Mouse (Mus musculus): ENCODE results near the gene Cd200r3. TPM values are rescaled to one million over a fixed set of nuclear protein-coding genes. Genes with fewer than 3 reads are reported as not detected.

The Cd200r3 gene
- polyA plus RNA-seq, 1 experiment from 2014 or later, result 0.61 TPM

DNA sequence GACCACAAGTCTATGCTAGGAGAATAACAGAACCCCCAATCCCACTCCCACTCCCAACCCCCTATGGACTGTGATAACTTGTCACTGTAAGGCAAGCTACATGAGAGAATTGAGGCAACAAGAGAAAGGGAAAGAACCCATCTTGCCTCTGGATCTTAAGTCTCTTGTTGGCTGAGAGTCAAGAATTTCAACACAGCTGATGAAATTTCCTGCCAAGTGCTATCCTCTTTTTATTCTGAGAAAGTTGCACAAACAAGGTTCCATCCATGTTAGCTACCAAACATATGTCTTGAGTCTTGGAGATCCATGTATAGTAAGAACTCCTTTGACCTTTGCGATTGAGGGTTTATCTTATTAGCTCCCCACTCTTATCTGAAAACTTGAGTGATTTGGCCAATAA, 86.0 kb downstream of the Cd200r3 start:
- no peaks in the 10 kb centered on the region for H3K36me3 ChIP-seq (ENCODE audit: control insufficient read depth, insufficient read depth, low read length)
- no peak for ATAC-seq (ENCODE audit: low FRiP score, low TSS enrichment)
- TF ChIP-seq CTCF (IDR thresholded peaks at IDR 0.05; ENCODE audit: low read depth), result no peak
- TF ChIP-seq EP300 (optimal IDR thresholded peaks at IDR 0.05), result no peak
- H3K27me3 ChIP-seq (ENCODE audit: control insufficient read depth, insufficient read depth, low read length), result no peaks in the 10 kb centered on the region
- 62% methylated on average over 1 of the region's 1 CpGs for WGBS
- H3K4me1 ChIP-seq (replicated peaks; ENCODE audit: control insufficient read depth, insufficient read depth), result no peaks in the 10 kb centered on the region
- H3K4me3 ChIP-seq (ENCODE audit: low read depth, low read length), result no peak overlapping the region
- no peak overlapping the region for H3K27ac ChIP-seq (replicated peaks)
- no peaks in the 10 kb centered on the region for H3K9me3 ChIP-seq (ENCODE audit: control insufficient read depth, low read length)
- H3K4me2 ChIP-seq (replicated peaks; ENCODE audit: low read depth), result no peak overlapping the region
- no peak overlapping the region for H3K9ac ChIP-seq (ENCODE audit: low read length)
- no peak for DNase-seq (ENCODE audit: low spot score)

DNA sequence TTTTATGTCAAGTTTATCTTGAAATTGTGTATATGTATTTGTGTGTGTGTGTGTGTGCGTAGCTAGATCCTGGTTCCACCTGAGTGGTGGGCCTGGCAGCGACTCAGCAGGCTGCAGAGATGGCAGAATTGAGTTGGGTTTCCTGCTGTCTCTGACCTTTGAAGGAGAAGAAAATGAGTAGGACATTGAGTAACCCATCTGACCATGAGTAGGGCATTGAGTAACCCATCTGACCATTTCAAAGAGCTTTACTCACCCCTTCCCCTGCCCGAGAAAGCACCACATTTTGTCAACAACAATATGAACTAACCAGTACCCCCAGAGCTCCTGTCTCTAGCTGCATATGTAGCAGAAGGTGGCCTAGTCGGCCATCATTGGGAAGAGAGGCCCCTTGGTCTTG, 86.6 kb downstream of the Cd200r3 start:
- Histone ChIP-seq H3K27ac (replicated peaks) (no peak overlapping the region), H3K27me3 (ENCODE audit: control insufficient read depth, insufficient read depth, low read length) (no peaks in the 10 kb centered on the region), H3K4me2 (replicated peaks; ENCODE audit: low read depth) (no peak overlapping the region), H3K4me3 (ENCODE audit: low read depth, low read length) (no peak overlapping the region), H3K9me3 (ENCODE audit: control insufficient read depth, low read length) (no peaks in the 10 kb centered on the region), H3K36me3 (ENCODE audit: control insufficient read depth, insufficient read depth, low read length) (no peaks in the 10 kb centered on the region), H3K4me1 (replicated peaks; ENCODE audit: control insufficient read depth, insufficient read depth) (no peaks in the 10 kb centered on the region), H3K9ac (ENCODE audit: low read length) (no peak overlapping the region)
- ATAC-seq (ENCODE audit: low FRiP score, low TSS enrichment) (no peak), DNase-seq (ENCODE audit: low spot score) (no peak)
- WGBS, result 81% methylated on average over 4 of the region's 4 CpGs
- TF ChIP-seq CTCF (IDR thresholded peaks at IDR 0.05; ENCODE audit: low read depth), result no peak
- no peak for TF ChIP-seq EP300 (optimal IDR thresholded peaks at IDR 0.05)

DNA sequence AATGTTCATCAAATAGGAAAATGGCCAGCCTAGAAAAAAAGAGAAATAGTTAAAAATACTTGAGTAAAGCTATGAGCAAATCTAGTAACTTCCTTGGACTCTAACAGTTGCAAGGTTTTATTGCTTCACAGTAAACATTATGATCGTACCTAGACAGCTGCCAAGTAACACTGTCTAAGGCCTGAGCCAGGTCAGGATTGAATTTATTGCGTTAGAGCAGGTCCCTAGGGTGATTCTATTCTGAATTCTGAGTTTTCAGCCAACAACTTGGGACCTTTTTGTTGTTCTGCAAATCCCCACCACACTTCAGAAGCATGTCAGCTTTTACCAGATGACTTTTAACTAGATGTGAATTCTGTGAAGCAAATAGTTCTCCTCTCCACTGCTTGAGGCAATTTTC, 87.3 kb downstream of the Cd200r3 start:
- no peaks in the 10 kb centered on the region for H3K36me3 ChIP-seq (ENCODE audit: control insufficient read depth, insufficient read depth, low read length)
- H3K27ac ChIP-seq (replicated peaks), result no peak overlapping the region
- H3K9me3 ChIP-seq (ENCODE audit: control insufficient read depth, low read length), result no peaks in the 10 kb centered on the region
- DNase-seq (ENCODE audit: low spot score) (no peak), ATAC-seq (ENCODE audit: low FRiP score, low TSS enrichment) (no peak)
- no peaks in the 10 kb centered on the region for H3K4me1 ChIP-seq (replicated peaks; ENCODE audit: control insufficient read depth, insufficient read depth)
- TF ChIP-seq CTCF (IDR thresholded peaks at IDR 0.05; ENCODE audit: low read depth), result no peak
- TF ChIP-seq EP300 (optimal IDR thresholded peaks at IDR 0.05), result no peak
- H3K4me3 ChIP-seq (ENCODE audit: low read depth, low read length), result no peak overlapping the region
- no peak overlapping the region for H3K4me2 ChIP-seq (replicated peaks; ENCODE audit: low read depth)
- H3K9ac ChIP-seq (ENCODE audit: low read length), result no peak overlapping the region
- WGBS, result 36% methylated on average over 2 of the region's 2 CpGs
- H3K27me3 ChIP-seq (ENCODE audit: control insufficient read depth, insufficient read depth, low read length), result no peaks in the 10 kb centered on the region

Other genes with a start within 250 kb of the Cd200r3 start
- gene Nepro, start 219.4 kb upstream of the Cd200r3 start, polyA plus RNA-seq (2015; fragmentation: Nextera tagmentation; extraction: Ambion mirVana), result 2.8 and 3.2 TPM in 2 replicates
- gene Gtpbp8, start 197.3 kb upstream of the Cd200r3 start, polyA plus RNA-seq (2015; fragmentation: Nextera tagmentation; extraction: Ambion mirVana), result 17.6 and 19.8 TPM in 2 replicates
- 0.75 and 1.1 TPM in 2 replicates for gene Cd200r1, start 177.9 kb upstream of the Cd200r3 start, polyA plus RNA-seq (2015; fragmentation: Nextera tagmentation; extraction: Ambion mirVana)
- gene Cd200r4, start 131.9 kb upstream of the Cd200r3 start, polyA plus RNA-seq (2015; fragmentation: Nextera tagmentation; extraction: Ambion mirVana), result 0.11 TPM in 1 of 2 replicates, not detected in the other
- gene Cd200r2, start 76.6 kb upstream of the Cd200r3 start, polyA plus RNA-seq (2015; fragmentation: Nextera tagmentation; extraction: Ambion mirVana), result 0.05 TPM in 1 of 2 replicates, not detected in the other
- 51.9 and 56.1 TPM in 2 replicates for gene Ccdc80, start 149.7 kb downstream of the Cd200r3 start, polyA plus RNA-seq (2015; fragmentation: Nextera tagmentation; extraction: Ambion mirVana)
- gene Slc35a5, start 215.0 kb downstream of the Cd200r3 start, polyA plus RNA-seq (2015; fragmentation: Nextera tagmentation; extraction: Ambion mirVana), result 12.8 and 13.0 TPM in 2 replicates
- gene Atg3, start 215.1 kb downstream of the Cd200r3 start, polyA plus RNA-seq (2015; fragmentation: Nextera tagmentation; extraction: Ambion mirVana), result 38.8 and 39.2 TPM in 2 replicates

Measured in stomach, postnatal 0 days (tissue).